In the genomic region with DNA sequence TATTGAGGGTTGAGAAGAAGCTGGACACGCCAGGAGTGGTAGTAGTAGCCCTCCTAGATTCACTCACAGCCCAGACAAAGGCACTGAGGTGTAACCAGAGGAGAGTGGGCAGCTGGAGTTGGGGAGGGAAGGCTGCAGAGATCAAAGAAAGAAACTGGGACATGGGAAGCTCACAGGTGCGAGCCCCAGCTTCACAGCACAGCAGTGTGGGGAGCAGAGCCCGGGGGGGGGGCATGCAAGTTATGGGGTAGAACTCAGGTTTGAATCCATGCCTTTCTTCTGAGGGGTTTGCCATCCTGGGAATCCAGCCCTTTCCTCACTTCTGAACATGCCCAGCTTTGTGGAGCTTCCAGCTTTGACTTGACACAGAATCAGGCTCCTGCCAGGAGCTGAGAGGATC, we compare ENCODE assay signal across 28 mouse cellular contexts.
A peak's percentile ranks its signal among the peaks of the same experiment; 100 is the strongest.
DNase-seq lines count a peak whose midpoint lies in the region; ATAC-seq lines count a peak whose summit lies in the region.
"Had no signal": no experiment of that assay in that cellular context is flagged by ENCODE, and none has a peak within 500 bp of the region (broad histone marks: within the 10 kb centered on the region; RNA-seq: fewer than 3 reads in every experiment).

No protein-coding gene starts in this region.

- H3K9me3 ChIP-seq in midbrain, embryonic 10.5 days (replicated peaks), result no peaks in the 10 kb centered on the region
- no peaks in the 10 kb centered on the region for H3K9me3 ChIP-seq in midbrain, embryonic 11.5 days (ENCODE audit: control insufficient read depth, low read length)
- H3K9me3 ChIP-seq: embryonic facial prominence, embryonic 12.5 days; embryonic facial prominence, embryonic 15.5 days; heart, embryonic 12.5 days; heart, embryonic 15.5 days; hindbrain, embryonic 15.5 days had no signal

- H3K36me3 ChIP-seq in midbrain, embryonic 10.5 days, result no peaks in the 10 kb centered on the region
- H3K36me3 ChIP-seq in midbrain, embryonic 11.5 days (ENCODE audit: control insufficient read depth, insufficient read depth, low read length), result no peaks in the 10 kb centered on the region
- H3K36me3 ChIP-seq: embryonic facial prominence, embryonic 12.5 days; embryonic facial prominence, embryonic 15.5 days; G1E; heart, embryonic 12.5 days; heart, embryonic 15.5 days; hindbrain, embryonic 15.5 days had no signal

- H3K4me2 ChIP-seq in midbrain, embryonic 11.5 days, result no peak overlapping the region
- H3K4me2 ChIP-seq: embryonic facial prominence, embryonic 12.5 days; embryonic facial prominence, embryonic 15.5 days; heart, embryonic 12.5 days; heart, embryonic 15.5 days; hindbrain, embryonic 15.5 days had no signal

- ATAC-seq in midbrain, embryonic 11.5 days (ENCODE audit: low FRiP score), result no peak
- ATAC-seq: forebrain, embryonic 14.5 days; forebrain, postnatal 0 days; Patski had no signal

- no peak for DNase-seq in midbrain, embryonic 10.5 days (ENCODE audit: low spot score)
- no peak for DNase-seq in midbrain, embryonic 11.5 days (ENCODE audit: low spot score, missing footprints)
- DNase-seq in thymus, postnatal 0 days (ENCODE audit: low spot score), result peak; percentile 51
- DNase-seq in thymus, postnatal 25 days, result peak; percentile 39
- no peak for DNase-seq in adrenal gland, postnatal 25 days
- no peak for DNase-seq in kidney, postnatal 36 days
- DNase-seq in gastrocnemius, adult 18-20 months (ENCODE audit: low spot score), result no peak
- DNase-seq: adrenal gland, adult 2 months; adrenal gland, postnatal 14 days; B cell, adult 2 months; cerebellum, adult 11-12 months; cerebellum, adult 8-10 months; cerebellum, postnatal 10 days; cerebellum, postnatal 36 days; forebrain, postnatal 0 days; gastrocnemius, postnatal 25 days; heart, adult 18-20 months; heart, postnatal 10 days; heart, postnatal 36 days had no signal

- H3K4me1 ChIP-seq in midbrain, embryonic 10.5 days, result peaks cover 16% of the 10 kb centered on the region
- no peaks in the 10 kb centered on the region for H3K4me1 ChIP-seq in midbrain, embryonic 11.5 days (ENCODE audit: control insufficient read depth, insufficient read depth, low read length)

- peak overlapping the region; percentile 18; the same call in 1 of the 2 replicates for H3K27ac ChIP-seq in midbrain, embryonic 10.5 days (replicated peaks)
- no peak overlapping the region for H3K27ac ChIP-seq in midbrain, embryonic 11.5 days (ENCODE audit: low read depth, low read length)
- H3K27ac ChIP-seq: embryonic facial prominence, embryonic 12.5 days; embryonic facial prominence, embryonic 15.5 days; heart, embryonic 15.5 days; hindbrain, embryonic 15.5 days had no signal

- H3K4me3 ChIP-seq in midbrain, embryonic 10.5 days, result no peak overlapping the region
- H3K4me3 ChIP-seq in midbrain, embryonic 11.5 days (ENCODE audit: low read depth, low read length), result no peak overlapping the region
- H3K4me3 ChIP-seq: embryonic facial prominence, embryonic 12.5 days; embryonic facial prominence, embryonic 15.5 days; heart, embryonic 12.5 days; heart, embryonic 15.5 days; hindbrain, embryonic 15.5 days had no signal

- WGBS in midbrain, embryonic 10.5 days, result 81% methylated on average over 3 of the region's 3 CpGs
- WGBS in midbrain, embryonic 11.5 days, result 58% methylated on average over 3 of the region's 3 CpGs

- H3K9ac ChIP-seq in midbrain, embryonic 11.5 days (ENCODE audit: low read length), result no peak overlapping the region
- H3K9ac ChIP-seq: embryonic facial prominence, embryonic 12.5 days; embryonic facial prominence, embryonic 15.5 days; forebrain, postnatal 0 days; heart, embryonic 12.5 days; heart, embryonic 15.5 days; hindbrain, embryonic 15.5 days had no signal

- H3K27me3 ChIP-seq in midbrain, embryonic 10.5 days (ENCODE audit: low read depth, poor library complexity, severe bottlenecking), result peaks cover 30% of the 10 kb centered on the region
- no peaks in the 10 kb centered on the region for H3K27me3 ChIP-seq in midbrain, embryonic 11.5 days (ENCODE audit: control insufficient read depth, insufficient read depth, low read length)
- H3K27me3 ChIP-seq: CH12.LX; embryonic facial prominence, embryonic 12.5 days; embryonic facial prominence, embryonic 15.5 days; hindbrain, embryonic 15.5 days had no signal

Comparison
In these comparisons a context has a peak if more than half of its experiments do, and no peak if none do; other contexts are left out.
1. DNase-seq: peak in thymus, postnatal 0 days (single experiment) and thymus, postnatal 25 days (single experiment); none in midbrain, embryonic 10.5 days (single experiment), midbrain, embryonic 11.5 days (single experiment), adrenal gland, postnatal 25 days (single experiment), kidney, postnatal 36 days (0 of 2) and gastrocnemius, adult 18-20 months (single experiment).